Mouse (Mus musculus): ENCODE measurements around the gene Aloxe3.

The Aloxe3 gene

GRCm38 (mm10) chr11:69109032-69109900 lies 16.4 kb upstream of the Aloxe3 start:
- DNase-seq: no peak

- peak; percentile 98 for DNase-seq
These were observed 15.2 kb upstream of the Aloxe3 start for GRCm38 (mm10) chr11:69110319-69111046.

GRCm38 (mm10) chr11:69111051-69111810 lies 14.5 kb upstream of the Aloxe3 start:
- DNase-seq: no peak

- no peak for DNase-seq
These were observed 13.8 kb upstream of the Aloxe3 start for GRCm38 (mm10) chr11:69111865-69112264.

- DNase-seq: no peak
These were observed 11.7 kb upstream of the Aloxe3 start for GRCm38 (mm10) chr11:69114018-69114417.

GRCm38 (mm10) chr11:69114621-69115020 lies 11.1 kb upstream of the Aloxe3 start:
- DNase-seq: no peak

DNA sequence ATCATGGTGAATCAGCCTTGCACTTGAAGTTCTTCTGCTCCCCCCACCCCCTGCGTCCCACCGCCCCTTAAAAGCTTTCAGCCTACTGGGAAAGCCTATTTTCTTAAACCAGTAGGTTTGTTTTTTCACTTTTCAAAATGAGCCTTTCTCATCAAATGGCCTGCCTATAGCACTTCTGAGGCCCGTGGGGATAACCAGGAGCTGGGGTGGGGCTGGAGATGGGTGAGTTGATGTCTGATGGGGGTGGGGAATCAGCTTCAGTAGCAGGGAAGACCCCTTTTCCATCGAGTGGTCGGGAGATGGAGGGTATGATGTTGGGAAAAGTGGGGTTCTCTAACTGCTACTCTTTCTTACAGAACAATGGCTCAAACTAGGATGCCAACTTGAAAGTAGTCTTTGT lies 8.9 kb upstream of the Aloxe3 start:
- no peak for DNase-seq

DNA sequence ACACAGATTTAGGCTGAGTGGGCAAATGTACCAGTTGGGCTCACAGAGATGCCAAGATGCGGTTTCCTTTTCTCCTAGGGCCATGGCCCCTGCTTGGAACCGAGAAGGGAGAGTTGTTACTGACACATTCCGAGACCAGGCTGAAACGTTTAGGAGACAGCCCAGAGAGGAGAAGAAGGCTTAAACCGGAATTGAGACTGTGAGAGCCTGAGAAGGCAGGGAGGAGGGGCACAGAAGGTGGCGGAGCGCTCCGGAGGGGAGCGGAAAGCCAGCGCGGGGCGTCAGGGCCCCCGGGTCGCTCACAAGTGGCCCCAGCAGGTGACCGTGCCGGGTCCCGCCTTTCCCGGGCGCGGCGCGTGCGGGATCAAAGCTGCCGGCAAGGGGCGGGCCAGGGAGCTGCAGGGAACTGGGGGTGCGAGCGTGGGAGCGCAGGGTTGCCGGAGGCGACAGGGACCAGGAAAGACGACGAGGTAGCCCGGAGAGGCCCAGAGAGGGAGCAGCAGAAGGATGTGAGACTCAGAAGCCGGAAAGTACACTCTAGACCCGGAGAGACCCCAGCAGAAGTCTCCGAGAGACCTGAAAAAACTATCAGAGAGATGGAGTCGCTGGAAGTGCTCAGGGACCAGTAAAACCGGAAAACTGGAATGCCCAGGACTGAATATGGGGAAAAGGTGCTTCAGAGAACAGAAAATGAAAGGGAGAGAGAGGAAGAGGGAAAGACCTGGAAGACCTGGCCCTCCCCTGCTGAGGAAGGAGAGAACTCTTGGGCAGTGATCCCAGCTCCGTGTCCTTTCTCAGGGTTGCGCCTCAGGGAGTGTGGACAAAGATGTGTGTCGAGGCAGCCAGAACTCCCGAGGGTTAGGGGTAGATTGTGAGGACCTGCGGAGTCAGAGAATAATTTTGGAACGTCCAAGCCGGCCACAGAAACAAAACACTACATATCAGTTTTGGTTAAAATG lies 7.7 kb upstream of the Aloxe3 start:
- DNase-seq: peak; percentile 49

DNA sequence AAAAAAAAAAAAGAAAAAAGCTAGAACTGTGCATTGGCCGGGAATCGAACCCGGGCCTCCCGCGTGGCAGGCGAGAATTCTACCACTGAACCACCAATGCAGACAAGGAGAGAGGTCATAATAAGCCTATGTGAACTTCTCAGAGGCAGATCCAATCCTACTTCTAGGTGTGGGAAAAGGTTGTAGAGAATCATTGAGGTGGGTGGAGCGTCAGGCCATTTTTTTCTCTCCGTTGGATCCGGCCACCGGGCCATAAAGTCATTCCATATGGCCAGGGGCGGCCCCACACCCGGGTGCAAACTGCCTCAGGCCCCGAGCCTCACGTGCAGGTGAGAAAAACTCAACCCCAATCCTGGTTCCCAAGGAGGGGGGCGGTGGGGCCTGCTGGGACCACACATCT lies 6.9 kb upstream of the Aloxe3 start:
- peak; percentile 84 for DNase-seq

DNA sequence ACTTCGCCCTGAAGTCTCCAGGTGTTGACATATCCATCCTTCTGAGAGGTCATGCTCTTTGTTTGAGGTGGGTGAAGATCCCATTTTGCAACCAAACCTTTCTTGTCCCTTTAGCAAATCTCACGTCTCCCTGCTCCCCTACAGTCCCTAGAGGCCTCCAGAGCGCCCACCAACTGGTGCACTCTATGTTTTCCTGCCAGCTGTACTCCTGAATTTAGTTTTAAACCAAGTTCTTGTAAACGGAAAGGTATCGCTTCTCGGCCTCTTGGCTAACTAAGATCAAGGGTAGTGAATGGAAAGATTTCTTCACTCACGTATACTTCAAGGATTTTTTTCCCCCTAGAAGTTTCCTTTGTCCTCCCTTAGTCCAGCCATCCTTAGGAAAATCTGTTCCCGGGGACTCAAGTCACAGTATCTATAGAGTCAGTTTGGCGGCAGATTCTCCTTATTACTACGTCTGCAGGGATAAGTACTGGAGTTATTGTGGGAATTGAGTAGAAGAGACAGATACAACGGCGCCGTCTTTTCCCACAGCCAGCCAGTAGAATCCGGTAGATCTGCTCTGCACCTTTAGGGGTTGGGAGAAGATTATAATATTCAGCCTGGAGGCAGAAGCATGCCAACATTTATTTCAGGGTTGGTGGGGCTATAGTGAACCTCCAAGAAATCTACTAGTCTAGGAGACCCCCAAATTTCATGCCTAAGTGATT lies 6.1 kb upstream of the Aloxe3 start:
- no peak for DNase-seq

GRCm38 (mm10) chr11:69120221-69121000 lies 5.3 kb upstream of the Aloxe3 start, which contains the start of gene Hes7:
Gene Hes7 (plus strand): TSS chr11:69120404.
- no peak for DNase-seq

DNA sequence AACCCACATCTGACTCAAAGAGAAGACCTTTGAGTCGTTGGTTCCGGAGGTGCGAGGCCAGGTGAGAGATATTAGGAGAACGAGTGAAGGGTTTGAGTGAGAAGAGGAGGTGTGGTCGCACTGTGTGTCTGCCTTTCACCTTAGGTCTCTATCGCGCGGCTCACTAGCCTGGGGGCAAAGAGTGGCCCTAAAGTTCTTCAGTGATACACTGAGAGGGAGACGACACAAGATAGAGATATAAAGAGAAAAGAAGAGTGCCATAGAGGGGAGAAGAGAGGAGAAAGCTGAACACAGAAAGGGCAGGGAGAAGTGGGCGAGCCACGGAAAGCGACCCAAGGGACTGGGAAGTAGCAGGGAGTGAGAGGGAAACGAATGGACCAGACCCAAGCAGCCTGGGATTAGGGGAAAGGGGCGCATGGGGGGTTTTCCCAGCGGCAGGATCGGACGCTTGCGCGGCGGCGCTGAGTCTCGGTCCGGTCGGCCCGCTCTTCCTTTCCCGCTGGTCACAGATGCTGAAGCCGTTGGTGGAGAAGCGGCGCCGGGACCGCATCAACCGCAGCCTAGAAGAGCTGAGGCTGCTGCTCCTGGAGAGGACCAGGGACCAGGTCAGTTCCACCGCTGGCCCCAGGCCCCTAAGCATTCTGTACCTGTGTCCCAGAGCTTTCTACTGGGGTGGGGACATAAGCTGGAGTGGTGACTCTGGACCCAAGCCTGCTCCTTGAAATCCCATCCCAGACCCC lies 4.5 kb upstream of the Aloxe3 start:
- no peak for DNase-seq

- peak; percentile 71 for DNase-seq
These were observed 3.9 kb upstream of the Aloxe3 start for GRCm38 (mm10) chr11:69121741-69122335.

DNA sequence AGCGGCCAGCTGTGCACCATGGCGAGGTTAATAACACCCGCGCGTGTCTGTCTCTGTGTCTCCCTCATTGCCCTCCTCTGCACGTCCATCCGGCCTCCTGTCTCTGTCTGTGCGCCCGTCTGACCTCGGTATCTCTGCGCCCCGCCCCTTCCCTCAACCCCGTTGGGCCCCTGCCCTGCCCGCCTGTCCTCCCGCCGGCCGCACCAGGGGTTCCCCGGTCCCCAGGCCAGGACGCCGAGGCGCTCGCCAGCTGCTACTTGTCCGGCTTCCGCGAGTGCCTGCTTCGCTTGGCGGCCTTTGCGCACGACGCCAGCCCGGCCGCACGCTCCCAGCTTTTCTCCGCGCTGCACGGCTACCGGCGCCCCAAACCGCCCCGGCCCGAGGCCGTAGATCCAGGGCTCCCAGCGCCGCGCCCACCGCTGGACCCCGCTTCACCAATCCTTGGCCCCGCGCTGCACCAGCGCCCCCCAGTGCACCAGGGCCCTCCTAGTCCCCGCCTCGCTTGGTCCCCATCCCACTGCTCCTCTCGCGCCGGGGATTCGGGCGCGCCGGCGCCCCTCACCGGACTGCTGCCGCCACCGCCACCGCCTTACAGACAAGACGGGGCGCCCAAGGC lies 3.3 kb upstream of the Aloxe3 start, which contains the start of gene 9130213A22Rik:
9130213A22Rik (minus strand) TSS at position 254 of the 616 bp plus-strand sequence.
- DNase-seq: peak; percentile 86

DNA sequence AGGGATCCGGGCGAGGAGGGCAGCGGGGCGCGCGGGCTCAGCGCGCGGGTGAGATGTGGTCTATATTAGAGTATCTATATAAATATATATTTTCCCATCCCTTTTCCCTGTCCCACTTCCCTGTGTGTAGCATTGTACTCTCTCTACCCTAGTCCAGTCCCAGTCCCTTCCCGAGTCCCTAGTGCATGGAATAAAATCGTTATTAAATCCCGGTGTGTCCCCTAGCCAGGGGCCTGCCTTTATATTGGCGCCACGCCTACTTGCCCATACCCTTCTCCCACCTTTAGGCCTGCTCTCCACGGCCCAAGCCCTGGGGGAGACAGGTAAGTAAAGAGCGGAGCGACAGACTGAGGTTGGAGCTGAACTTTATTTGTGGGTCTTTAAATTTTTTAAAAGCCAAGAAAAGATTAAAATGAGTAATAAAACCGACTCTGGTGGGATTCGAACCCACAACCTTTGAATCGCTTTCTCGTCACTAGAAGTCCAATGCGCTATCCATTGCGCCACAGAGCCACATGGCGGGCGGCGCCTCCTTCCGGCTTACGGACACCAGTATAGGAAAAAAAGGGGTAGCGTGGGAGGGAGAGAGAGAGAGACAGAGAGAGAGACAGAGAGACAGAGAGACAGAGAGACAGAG lies 2.5 kb upstream of the Aloxe3 start:
- DNase-seq: peak; percentile 92

- peak; percentile 93 for DNase-seq
These were observed 1.8 kb upstream of the Aloxe3 start for GRCm38 (mm10) chr11:69123693-69124497.

GRCm38 (mm10) chr11:69124498-69124847 lies 1.2 kb upstream of the Aloxe3 start:
- peak; percentile 67 for DNase-seq

Measured in right cerebral cortex, postnatal 4 days (tissue).